Mouse (Mus musculus): ENCODE measurements at regions not wholly inside any gene's neighbourhood (a gene's known extent, or its start where the extent isn't known, plus 50 kb on each side); places are given as distances from the start of the nearest gene placed in this dataset.

DNA sequence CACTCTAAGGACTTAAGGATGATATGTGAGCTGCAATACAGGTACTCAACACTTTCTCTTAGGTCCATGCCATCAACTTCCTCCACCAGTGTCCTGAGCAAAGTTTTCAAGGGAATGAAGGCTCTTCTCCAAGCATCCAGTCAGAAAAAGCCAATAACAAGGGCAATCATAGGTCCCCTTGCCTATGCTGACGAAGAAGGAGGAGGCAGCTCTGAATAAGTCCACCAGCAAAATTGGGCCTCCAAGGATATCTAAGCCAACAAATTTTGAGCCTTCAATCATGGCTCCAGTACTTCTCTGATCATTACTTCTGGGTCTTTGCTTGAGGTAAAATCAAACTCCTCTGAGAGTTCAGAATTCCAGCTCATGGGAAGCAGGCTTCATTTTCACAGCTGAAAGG, 293.1 kb downstream of the Snurf start:
- DNase-seq = peak; percentile 2
